Mouse (Mus musculus) lung, postnatal 10 days (tissue): ENCODE results near the gene Prl7d1.
"Not testable (repeated sequence)": the region's sequence is repeated elsewhere in the genome, so short reads cannot be mapped to it uniquely, and the experiment has no call there.

Experiments
- DNase-seq: peaks from one replicate; pipeline ENCODE4 v3.0.0; 2021

Prl7d1 gene

DNA sequence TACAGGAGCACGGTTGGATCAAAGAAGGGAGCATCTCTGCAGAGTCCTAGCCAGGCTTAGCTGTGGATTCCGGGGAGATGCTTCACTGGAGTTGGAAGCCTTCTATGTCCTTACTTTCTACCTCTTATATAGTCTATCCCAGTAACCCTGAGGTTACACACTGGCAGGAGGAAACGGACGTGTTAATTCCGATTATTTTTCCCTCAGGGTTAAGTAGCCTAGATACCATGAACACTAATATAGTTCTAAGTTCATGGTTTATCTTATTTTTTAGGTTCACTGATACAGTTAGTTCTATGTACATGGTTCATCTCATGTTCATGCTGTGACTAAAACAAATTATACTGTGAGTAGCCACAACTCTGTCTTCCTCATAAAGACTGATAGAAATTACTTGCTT lies at the start of gene Prl7d1:
TSS of gene Prl7d1 (minus strand) at position 101 of the 400 bp plus-strand sequence.
- DNase-seq, result no peak

DNA sequence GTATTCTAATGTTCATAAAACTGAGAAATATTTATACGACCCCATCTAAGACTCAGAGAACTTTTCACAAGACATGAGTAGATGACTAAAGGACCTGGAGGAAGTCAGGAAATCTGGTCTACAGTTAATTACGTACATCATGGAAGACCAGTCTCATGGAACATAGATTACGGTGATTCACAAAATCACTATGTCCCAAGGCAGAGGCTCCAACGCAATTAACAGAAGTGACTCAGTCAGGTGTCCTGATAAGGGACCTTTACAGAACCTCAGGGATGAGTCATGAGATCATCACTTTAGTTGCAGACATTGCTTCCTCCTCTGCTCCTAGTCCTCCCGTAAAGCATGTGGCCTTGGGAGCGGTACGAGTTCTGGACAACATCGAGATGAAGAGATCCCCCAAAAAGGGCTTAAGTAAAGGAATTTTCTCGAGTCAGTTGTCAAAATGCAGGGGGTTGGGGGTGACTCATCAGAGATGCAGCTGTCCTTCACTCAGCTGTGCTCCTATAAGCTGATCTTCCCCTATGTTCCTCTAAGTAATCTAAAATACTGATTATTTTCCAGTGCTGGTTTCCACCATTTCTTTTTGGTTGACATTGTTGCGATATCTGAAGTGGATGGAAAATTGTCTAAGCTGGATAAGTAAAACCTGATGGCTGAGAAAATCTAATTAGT lies 18.1 kb upstream of the Prl7d1 start:
- no peak for DNase-seq

DNA sequence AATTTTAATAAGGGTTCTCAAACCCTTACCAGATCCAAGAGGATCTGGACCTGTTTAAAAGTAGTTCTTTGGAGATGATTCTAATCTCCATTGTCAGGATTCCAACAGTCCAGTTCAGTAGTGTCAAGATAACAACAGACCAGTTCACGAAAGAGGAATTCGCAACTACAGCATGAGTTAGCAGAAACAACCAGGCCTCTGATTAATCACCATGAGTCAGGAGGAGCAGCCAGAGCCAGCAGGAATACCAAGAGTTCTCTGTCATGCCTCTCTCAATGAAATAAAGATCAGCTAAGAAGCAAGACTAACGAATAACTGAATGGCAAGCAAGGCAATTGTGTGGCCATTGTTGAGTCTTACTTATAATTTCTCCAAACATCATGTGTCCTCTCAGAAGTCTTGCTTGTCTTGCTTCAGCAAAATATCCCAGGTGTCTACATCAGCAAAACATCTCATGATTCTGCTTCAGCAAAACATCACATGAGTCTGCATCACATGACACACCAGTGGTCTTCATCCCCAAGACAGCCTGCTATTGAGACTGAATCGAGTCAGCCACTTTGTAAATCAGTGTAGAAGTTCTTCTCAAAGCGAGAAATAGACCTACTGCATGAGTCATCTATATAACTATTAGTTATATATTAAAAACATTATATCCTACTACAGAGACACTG lies 13.9 kb upstream of the Prl7d1 start:
- not testable (repeated sequence) for DNase-seq

DNA sequence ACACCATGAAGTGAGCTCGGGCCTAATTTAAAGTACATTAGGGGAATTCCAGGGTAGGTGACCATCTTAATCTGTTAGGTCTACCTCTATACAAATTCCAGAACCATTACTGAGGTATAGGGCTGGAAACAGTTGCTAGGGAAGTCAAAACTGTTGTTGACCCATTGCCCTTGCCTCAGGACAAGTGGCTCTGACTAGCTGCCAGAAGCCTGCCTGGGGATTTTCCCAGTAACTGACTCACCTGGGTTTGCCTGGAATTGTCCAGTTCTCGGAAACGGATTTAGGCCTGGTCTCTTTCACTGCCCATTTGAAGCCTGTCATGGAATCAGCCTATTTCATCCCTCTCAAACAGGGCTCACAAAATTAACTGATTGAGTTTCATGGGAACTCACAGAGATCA lies 8.5 kb upstream of the Prl7d1 start:
- not testable (repeated sequence) for DNase-seq

GRCm38 (mm10) chr13:27706521-27706920 lies 10.0 kb downstream of the Prl7d1 start:
- DNase-seq, result no peak

DNA sequence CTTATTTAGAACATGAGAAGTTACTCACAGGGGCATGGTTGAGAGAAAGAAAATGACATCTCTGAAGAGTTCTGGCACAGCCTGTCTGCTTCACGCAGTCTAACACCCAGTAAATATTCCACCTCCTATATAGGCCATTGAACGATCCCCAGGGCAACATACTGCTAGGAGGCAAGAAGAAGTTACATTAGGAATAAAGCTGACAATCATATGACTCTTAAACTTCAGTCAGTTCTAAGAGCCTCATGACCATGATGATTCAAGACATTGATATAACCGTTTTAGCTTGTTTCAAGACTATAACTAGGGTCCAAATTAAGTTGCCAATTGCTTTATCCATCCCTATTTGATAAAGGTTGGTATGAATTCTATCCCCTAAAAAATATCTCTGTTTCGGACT lies 48.6 kb downstream of the Prl7d1 start, which contains the start of gene Prl7a2:
TSS of gene Prl7a2 (minus strand) at position 101 of the 400 bp plus-strand sequence.
- DNase-seq, result no peak

DNA sequence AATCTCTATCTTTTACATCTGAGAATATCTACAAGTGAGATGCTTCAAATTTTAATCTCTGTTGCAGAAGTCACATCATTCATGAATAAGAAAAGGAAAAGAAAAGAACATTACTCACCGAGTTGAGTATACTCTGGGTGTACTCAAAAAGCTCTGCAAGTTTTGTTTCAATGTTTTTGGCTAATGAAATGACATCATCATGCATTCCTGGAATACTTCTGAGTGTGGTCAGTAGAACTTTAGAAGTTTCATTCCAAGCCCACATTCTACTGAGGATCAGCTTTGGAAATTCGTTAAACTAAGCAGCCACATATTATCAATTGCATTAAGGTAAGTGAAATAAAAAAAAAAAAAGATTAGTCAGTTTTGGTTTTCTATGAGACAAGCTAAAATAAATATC lies 55.8 kb downstream of the Prl7d1 start:
- no peak for DNase-seq
